Mouse (Mus musculus): Measurements from ENCODE around the gene Abhd14a.

- TF ChIP-seq CTCF (IDR thresholded peaks at IDR 0.05; ENCODE audit: control insufficient read depth, insufficient read depth, insufficient replicate concordance, low read depth, low read length) (no peak), POLR2A (IDR thresholded peaks at IDR 0.05; ENCODE audit: control insufficient read depth, low read depth, low read length) (no peak)
These were observed 30.2 kb upstream of the Abhd14a start for GRCm38 (mm10) chr9:106477649-106478048.

All from testis, adult 2 months (tissue).